Mouse (Mus musculus): ENCODE results near the gene Dgkq.

DNA sequence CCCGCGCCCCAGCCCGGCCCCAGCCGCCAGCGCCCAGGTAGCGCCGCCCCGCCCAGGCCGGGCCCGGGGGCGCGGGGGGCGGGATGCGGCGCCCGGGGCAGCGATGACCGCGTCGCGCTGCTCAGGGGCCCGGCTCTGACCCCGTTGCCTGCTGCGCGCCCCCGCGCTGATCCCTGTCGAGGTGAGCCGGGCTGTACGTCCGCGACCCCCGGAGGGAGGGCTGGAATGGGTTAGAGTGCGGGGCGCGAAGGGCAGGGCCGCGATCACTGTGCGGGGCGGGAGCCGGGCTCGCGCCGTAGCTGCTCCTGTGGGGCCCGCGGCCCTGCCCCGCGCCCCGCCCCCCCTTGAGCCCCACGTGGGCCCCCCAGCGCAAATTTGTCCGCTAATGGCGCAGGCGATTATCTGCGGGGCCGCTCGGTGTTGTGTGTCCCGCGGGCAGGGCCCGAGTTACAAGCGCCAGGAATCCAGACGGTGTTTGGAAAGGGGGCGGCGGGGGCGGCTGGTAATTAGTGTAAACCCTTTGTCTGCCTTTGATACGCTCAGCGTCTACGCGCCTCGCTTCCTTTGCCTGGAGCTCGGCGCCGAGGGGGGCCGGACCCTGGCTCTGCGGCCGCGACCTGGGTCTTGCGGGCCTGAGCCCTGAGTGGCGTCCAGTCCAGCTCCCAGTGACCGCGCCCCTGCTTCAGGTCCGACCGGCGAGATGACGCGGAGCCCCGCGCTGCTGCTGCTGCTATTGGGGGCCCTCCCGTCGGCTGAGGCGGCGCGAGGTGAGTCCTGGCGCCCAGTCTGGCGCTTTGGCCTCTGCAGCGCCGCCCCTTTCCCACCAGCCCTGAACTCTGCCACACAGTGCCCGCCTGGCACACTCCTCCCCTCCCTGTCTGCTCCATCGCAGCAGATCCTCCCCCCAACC is 25.1 kb upstream of the Dgkq start:
- TF ChIP-seq CTCF (IDR thresholded peaks at IDR 0.05; ENCODE audit: extremely low read depth, insufficient read depth, low read length) (no peak), POLR2A (IDR thresholded peaks at IDR 0.05; ENCODE audit: extremely low read depth, insufficient read depth, low read length) (no peak)

All from cortical plate, adult 2 months (tissue).